25 mouse cellular contexts compared by ENCODE assay signal in the genomic region with DNA sequence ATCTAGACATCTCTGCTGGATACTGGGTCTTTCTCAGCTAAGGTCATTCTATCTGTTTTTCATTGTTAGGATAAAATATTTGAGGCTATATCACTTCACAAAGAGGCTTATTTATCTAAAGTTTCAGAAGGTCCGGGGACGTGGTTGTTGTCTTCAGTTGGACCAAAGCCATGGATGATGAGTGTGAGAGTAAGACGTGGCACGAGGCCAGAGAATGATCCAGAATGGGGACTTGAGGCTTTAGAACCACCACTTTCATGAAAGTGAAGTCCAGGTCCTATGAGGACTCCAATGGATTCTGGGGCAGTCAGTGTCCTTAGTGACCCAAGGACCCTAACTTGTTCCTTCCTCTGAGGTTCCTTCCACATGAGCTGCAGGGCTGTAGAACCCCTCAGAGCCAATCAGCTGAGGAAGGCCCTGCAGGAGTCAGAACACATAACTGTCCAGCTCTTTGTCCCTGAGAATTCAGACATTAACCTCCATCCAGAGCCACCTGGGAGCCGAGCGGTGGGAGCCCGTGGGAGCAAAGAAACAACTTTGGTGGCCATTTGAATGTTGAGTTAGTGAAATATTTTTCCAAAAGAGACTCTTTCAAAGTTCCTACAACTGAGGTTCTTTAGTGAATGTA.
"Had no signal": no experiment of that assay in that cellular context is flagged by ENCODE, and none has a peak within 500 bp of the region (broad histone marks: within the 10 kb centered on the region; RNA-seq: fewer than 3 reads in every experiment).

No protein-coding gene starts in this region.

- H3K4me3 ChIP-seq: gastrocnemius, adult 2 months; heart, adult 2 months; heart, embryonic 12.5 days; hindbrain, embryonic 10.5 days; hindbrain, embryonic 12.5 days; intestine, embryonic 15.5 days; layer of hippocampus, adult 2 months; limb, embryonic 13.5 days; limb, embryonic 15.5 days; liver, embryonic 12.5 days had no signal

- ATAC-seq: hindbrain, embryonic 16.5 days; inflammation-experienced regulatory T-cells, adult 6 months; intestine, embryonic 15.5 days; intestine, postnatal 0 days; liver, embryonic 12.5 days had no signal

- H3K9me3 ChIP-seq: heart, embryonic 12.5 days; hindbrain, embryonic 10.5 days; hindbrain, embryonic 12.5 days; intestine, embryonic 15.5 days; limb, embryonic 13.5 days; limb, embryonic 15.5 days; liver, embryonic 12.5 days had no signal

- H3K4me1 ChIP-seq: heart, embryonic 12.5 days; hindbrain, embryonic 10.5 days; hindbrain, embryonic 12.5 days; intestine, embryonic 15.5 days; limb, embryonic 13.5 days; limb, embryonic 15.5 days had no signal

- H3K36me3 ChIP-seq: heart, embryonic 12.5 days; hindbrain, embryonic 10.5 days; hindbrain, embryonic 12.5 days; intestine, embryonic 15.5 days; limb, embryonic 13.5 days; limb, embryonic 15.5 days; liver, embryonic 12.5 days had no signal

- H3K27me3 ChIP-seq: heart, embryonic 12.5 days; hindbrain, embryonic 12.5 days; intestine, embryonic 15.5 days; limb, embryonic 13.5 days; limb, embryonic 15.5 days had no signal

- H3K9ac ChIP-seq: heart, embryonic 12.5 days; hindbrain, embryonic 12.5 days; hindbrain, embryonic 14.5 days; intestine, embryonic 15.5 days; limb, embryonic 13.5 days; limb, embryonic 15.5 days; liver, embryonic 12.5 days; liver, embryonic 14.5 days had no signal

- DNase-seq: gastrocnemius, adult 2 months; gastrocnemius, postnatal 10 days; gastrocnemius, postnatal 25 days; heart, adult 2 months; heart, postnatal 14 days; heart, postnatal 4 days; kidney, adult 18-20 months; kidney, adult 8-10 months; kidney, postnatal 10 days; kidney, postnatal 25 days; kidney, postnatal 4 days; left cerebral cortex, postnatal 4 days had no signal

- H3K27ac ChIP-seq: gastrocnemius, adult 2 months; heart, adult 2 months; hindbrain, embryonic 10.5 days; hindbrain, embryonic 12.5 days; hindbrain, embryonic 14.5 days; intestine, embryonic 15.5 days; layer of hippocampus, adult 2 months; limb, embryonic 13.5 days; limb, embryonic 15.5 days; liver, embryonic 12.5 days; liver, embryonic 14.5 days had no signal
